Mouse (Mus musculus): ENCODE data around the gene Psmd3. TPM values are rescaled to one million over a fixed set of nuclear protein-coding genes. Genes with fewer than 3 reads are reported as not detected.
A peak's percentile ranks its signal among the peaks of the same experiment; 100 is the strongest.
"Not testable (repeated sequence)": the region's sequence is repeated elsewhere in the genome, so short reads cannot be mapped to it uniquely, and the experiment has no call there.

Psmd3 gene
- polyA plus RNA-seq, 1 experiment = 177 TPM

- DNase-seq (ENCODE audit: extremely low spot score in 1 of 2, low spot score in 1 of 2) = no peak
Measured at GRCm38 (mm10) chr11:98713703-98714102, 31.3 kb downstream of the Psmd3 start.

GRCm38 (mm10) chr11:98715946-98716345, 33.6 kb downstream of the Psmd3 start:
- no peak for DNase-seq (ENCODE audit: extremely low spot score in 1 of 2, low spot score in 1 of 2)

- peak; percentile 74 to 94 for DNase-seq (ENCODE audit: extremely low spot score in 1 of 2, low spot score in 1 of 2)
Measured at GRCm38 (mm10) chr11:98717904-98718303, 35.5 kb downstream of the Psmd3 start.

- no peak for DNase-seq (ENCODE audit: extremely low spot score in 1 of 2, low spot score in 1 of 2)
Measured at GRCm38 (mm10) chr11:98720756-98721155, 38.4 kb downstream of the Psmd3 start.

GRCm38 (mm10) chr11:98721458-98722226, 39.3 kb downstream of the Psmd3 start:
- DNase-seq (ENCODE audit: extremely low spot score in 1 of 2, low spot score in 1 of 2) = peak in 1 of 2 experiments; percentile 59

GRCm38 (mm10) chr11:98723098-98723497, 40.7 kb downstream of the Psmd3 start:
- DNase-seq (ENCODE audit: extremely low spot score in 1 of 2, low spot score in 1 of 2) = no peak

GRCm38 (mm10) chr11:98725926-98726506, 43.7 kb downstream of the Psmd3 start:
- DNase-seq (ENCODE audit: extremely low spot score in 1 of 2, low spot score in 1 of 2) = no peak

GRCm38 (mm10) chr11:98729119-98729588, 46.8 kb downstream of the Psmd3 start, which contains the start of gene Med24:
TSS of gene Med24 (minus strand) at chr11:98729435.
- peak; percentile 91 to 95 for DNase-seq (ENCODE audit: extremely low spot score in 1 of 2, low spot score in 1 of 2)

- no peak for DNase-seq (ENCODE audit: extremely low spot score in 1 of 2, low spot score in 1 of 2)
Measured at GRCm38 (mm10) chr11:98730727-98731126, 48.4 kb downstream of the Psmd3 start.

- peak in 1 of 2 experiments; percentile 90 for DNase-seq (ENCODE audit: extremely low spot score in 1 of 2, low spot score in 1 of 2)
Measured at GRCm38 (mm10) chr11:98731134-98731533, 48.8 kb downstream of the Psmd3 start.

- no peak for DNase-seq (ENCODE audit: extremely low spot score in 1 of 2, low spot score in 1 of 2)
Measured at GRCm38 (mm10) chr11:98734020-98734419, 51.7 kb downstream of the Psmd3 start.

GRCm38 (mm10) chr11:98735111-98735510, 52.8 kb downstream of the Psmd3 start:
- DNase-seq (ENCODE audit: extremely low spot score in 1 of 2, low spot score in 1 of 2) = peak in 1 of 2 experiments; percentile 54

GRCm38 (mm10) chr11:98736176-98736575, 53.8 kb downstream of the Psmd3 start:
- no peak for DNase-seq (ENCODE audit: extremely low spot score in 1 of 2, low spot score in 1 of 2)

GRCm38 (mm10) chr11:98737220-98737619, 54.9 kb downstream of the Psmd3 start:
- DNase-seq (ENCODE audit: extremely low spot score in 1 of 2, low spot score in 1 of 2) = not testable (repeated sequence)

- DNase-seq (ENCODE audit: extremely low spot score in 1 of 2, low spot score in 1 of 2) = peak in 1 of 2 experiments; percentile 77
Measured at GRCm38 (mm10) chr11:98738428-98738911, 56.1 kb downstream of the Psmd3 start.

- no peak for DNase-seq (ENCODE audit: extremely low spot score in 1 of 2, low spot score in 1 of 2)
Measured at GRCm38 (mm10) chr11:98738925-98739324, 56.6 kb downstream of the Psmd3 start.

- no peak for DNase-seq (ENCODE audit: extremely low spot score in 1 of 2, low spot score in 1 of 2)
Measured at GRCm38 (mm10) chr11:98740026-98740392, 57.7 kb downstream of the Psmd3 start.

GRCm38 (mm10) chr11:98740393-98741050, 58.2 kb downstream of the Psmd3 start, which contains the start of gene Thra:
TSS of gene Thra (plus strand) at chr11:98740638.
- peak in 1 of 2 experiments; percentile 75 for DNase-seq (ENCODE audit: extremely low spot score in 1 of 2, low spot score in 1 of 2)

GRCm38 (mm10) chr11:98741051-98741620, 58.8 kb downstream of the Psmd3 start:
- DNase-seq (ENCODE audit: extremely low spot score in 1 of 2, low spot score in 1 of 2) = no peak

- DNase-seq (ENCODE audit: extremely low spot score in 1 of 2, low spot score in 1 of 2) = no peak
Measured at GRCm38 (mm10) chr11:98741622-98742396, 59.5 kb downstream of the Psmd3 start.

Measured in frontal cortex, adult 2 months (tissue).